Mouse (Mus musculus): ENCODE measurements around the gene Dynll1.
"Not testable (repeated sequence)": the region's sequence is repeated elsewhere in the genome, so short reads cannot be mapped to it uniquely, and the experiment has no call there.

Gene Dynll1

DNA sequence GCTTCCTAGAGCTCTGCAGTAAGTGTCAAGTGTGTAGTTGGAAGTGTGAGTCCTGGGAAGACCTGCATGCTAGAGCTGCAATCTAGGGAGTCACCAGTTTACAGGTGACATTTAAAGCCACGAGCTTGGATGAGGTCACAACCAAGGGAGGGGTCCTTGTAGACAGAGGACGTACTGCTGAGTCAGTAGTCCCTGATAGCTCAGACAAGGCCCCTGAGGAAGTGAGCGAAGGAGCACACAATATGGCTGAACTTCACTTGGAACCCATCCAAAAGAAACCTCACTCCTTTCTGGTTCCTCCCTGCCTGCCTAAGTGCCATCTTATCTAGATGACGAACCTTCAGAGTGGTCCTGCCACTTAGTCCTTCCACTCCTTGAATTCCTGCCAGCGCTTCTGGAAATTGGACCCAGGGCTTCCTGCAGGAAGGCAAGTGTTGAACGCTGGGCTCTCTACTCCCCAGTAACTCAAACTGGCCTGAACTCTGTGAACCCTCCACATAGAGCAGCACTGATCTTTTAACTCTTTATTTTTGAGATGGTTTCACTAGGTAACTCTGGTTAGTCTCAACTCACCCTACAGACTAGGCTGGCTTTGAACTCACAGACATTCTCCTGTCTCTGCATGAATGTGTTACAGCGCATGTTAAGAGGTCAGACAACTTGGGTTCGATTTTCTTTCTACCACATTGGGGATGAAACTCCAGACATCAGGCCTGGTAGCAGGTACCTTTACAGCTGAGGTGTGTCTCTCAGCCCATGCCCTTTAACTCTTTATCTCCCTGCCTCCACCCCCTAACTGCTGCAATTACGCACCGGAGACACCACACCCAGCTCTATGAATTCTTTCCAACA is 12.2 kb upstream of the Dynll1 start:
- DNase-seq (ENCODE audit: low read depth): no peak

DNA sequence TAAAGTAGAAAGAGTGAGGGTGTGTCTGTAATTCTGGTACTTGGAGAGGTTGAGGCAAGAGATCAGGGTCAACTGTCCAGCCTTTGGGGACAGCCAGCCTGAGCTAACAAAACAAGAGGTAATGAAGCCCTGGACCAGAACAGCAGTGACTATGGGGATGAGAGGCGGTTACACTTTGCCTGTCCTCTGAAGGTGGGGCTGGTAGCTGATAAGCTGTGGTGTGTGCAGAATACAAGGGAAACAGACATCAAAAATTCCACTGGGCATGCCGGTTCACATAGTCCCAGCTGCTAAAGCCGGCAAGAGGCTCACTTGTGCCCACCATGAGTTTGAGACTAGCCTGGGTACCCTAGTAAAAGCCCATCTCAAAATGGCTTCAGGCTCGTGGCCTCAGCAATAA is 11.6 kb upstream of the Dynll1 start:
- no peak for DNase-seq (ENCODE audit: low read depth)

DNA sequence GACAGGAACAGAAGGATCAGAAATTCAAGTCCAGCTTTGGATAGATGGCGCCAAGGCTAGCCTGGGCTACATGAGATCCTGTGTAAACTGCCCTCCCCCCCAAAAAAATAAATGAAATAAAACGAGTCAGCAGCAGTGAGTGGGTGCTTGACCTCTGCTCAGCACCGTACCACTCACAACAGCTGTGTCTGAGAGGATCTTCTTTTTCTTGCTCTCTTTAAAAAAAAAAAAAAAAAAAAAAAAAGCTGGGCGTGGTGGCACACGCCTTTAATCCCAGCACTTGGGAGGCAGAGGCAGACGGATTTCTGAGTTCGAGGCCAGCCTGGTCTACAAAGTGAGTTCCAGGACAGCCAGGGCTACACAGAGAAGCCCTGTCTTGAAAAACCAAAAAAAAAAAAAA is 1.4 kb upstream of the Dynll1 start:
- not testable (repeated sequence) for DNase-seq (ENCODE audit: low read depth)

GRCm38 (mm10) chr5:115301615-115302014 is 816 bp upstream of the Dynll1 start:
- DNase-seq (ENCODE audit: low read depth): peak; percentile 27

GRCm38 (mm10) chr5:115300035-115300744 is 609 bp downstream of the Dynll1 start:
- no peak for DNase-seq (ENCODE audit: low read depth)

DNA sequence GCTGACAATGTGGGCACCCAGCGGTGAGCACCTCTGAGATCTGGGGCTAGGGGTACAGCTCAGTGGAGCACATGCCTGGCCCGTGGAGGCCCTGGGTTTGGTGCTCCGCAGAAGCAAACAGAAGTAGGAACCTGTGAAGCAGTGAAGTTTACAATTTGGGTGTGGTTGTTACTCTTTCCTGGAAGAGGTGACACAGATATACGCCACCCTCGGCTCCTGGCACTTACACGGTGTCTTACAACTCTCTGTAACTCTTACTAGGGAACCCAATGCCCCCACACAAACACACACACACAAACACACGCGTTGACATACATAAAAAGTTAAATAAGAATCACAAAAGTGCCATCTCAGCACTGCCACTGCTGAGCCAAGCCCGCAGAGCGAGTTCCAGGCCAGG is 4.5 kb downstream of the Dynll1 start:
- DNase-seq (ENCODE audit: low read depth): no peak

- no peak for DNase-seq (ENCODE audit: low read depth)
Measured at GRCm38 (mm10) chr5:115294173-115294572, 6.6 kb downstream of the Dynll1 start.

DNA sequence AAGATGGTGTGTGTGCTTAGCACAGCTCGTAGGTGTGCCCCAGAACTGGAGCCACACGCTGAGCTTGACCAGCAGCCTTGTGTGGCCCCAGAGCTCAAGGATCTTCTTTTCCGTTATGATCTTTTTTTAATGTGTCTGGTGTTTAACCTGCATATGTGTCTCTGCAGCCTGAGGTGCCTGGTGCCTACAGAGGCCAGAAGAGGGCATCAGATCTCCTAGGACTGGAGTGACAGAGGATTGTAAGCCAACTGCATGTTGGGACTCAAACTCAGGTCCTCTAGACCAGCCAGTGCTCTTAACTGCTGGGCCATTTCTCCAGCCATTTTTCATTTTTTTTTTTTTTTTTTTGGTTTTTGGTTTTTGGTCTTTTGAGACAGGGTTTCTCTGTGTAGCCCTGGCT is 16.1 kb downstream of the Dynll1 start:
- peak; percentile 46 for DNase-seq (ENCODE audit: low read depth)

GRCm38 (mm10) chr5:115280050-115280687 is 20.6 kb downstream of the Dynll1 start:
- DNase-seq (ENCODE audit: low read depth): peak; percentile 48

DNA sequence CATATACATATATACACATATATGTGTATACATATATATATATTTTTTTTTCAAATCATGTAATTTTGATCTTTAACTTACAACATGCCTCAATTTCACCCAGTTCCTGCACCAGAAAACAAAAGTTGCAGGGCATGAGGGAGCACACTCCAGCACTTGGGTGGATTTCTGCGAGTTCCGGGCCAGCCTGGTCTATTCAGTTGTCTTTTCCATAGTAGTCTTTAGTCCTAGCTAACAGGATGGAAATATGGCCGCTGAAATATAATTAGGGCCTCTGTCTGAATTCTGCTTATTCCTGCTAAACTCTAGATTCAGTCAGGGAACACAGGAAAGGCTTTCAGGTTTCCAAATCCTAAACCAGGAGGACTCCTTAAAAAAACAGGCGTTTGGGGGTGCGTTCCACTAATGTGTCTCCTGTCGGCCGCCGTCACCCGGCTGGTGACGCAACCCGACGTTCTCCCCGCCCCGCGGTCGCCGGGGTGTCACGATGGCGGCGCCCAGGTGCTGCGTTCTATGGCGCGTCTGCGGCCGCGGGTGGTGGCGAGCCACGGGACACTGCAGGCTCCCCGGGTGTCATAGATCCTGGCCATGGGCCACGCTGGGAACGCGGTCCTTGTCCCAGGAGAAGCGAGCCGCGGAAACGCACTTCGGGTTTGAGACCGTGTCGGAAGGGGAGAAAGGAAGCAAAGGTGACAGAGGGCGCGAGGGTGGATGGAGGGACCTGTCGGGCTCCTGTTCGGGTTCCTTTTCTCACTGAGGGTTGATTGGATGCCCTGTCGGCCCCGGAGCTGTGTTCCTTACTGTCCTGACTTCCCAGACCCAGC is 21.4 kb downstream of the Dynll1 start, which contains the start of gene Coq5:
Coq5 (plus strand) TSS at position 441 of the 824 bp plus-strand sequence.
- DNase-seq (ENCODE audit: low read depth): peak; percentile 86

GRCm38 (mm10) chr5:115278785-115279184 is 22.0 kb downstream of the Dynll1 start:
- no peak for DNase-seq (ENCODE audit: low read depth)

DNA sequence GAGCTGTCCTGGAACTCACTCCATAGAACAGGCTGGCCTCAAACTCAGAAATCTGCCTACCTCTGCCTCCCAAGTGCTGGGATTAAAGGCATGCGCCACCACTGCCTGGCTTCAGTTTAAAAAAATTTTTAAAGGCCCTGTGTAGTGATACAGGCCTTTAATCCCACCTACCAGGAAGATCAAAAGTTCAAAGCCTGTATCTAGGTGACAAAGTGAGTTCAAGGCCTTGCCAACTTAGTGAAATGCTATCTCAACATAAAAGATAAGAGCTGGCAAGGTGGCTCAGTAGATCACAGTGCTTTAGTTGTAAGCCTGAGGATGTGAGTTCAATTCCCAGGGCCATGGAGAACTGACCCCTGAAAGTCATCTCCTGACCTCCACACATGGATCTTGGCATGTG is 22.7 kb downstream of the Dynll1 start:
- no peak for DNase-seq (ENCODE audit: low read depth)

DNA sequence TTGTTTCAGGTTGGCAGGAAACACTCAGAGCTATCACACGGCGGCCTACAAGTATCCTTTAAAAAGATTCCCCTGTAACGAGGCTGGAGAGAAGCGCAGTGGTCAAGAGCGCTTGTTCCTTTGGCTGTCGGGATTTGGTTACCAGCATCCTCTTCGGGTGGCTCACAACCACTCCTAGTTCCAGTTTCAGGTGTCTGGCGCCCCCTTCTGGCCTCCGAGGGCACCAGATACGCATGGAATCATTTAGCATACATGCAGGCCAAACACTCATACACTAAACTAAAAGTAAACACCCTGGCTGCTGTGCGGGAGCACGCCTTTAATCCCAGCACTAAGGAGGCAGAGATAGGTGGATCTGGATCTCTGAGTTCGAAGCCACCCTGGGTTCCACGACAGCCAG is 24.8 kb downstream of the Dynll1 start:
- peak; percentile 60 for DNase-seq (ENCODE audit: low read depth)

DNA sequence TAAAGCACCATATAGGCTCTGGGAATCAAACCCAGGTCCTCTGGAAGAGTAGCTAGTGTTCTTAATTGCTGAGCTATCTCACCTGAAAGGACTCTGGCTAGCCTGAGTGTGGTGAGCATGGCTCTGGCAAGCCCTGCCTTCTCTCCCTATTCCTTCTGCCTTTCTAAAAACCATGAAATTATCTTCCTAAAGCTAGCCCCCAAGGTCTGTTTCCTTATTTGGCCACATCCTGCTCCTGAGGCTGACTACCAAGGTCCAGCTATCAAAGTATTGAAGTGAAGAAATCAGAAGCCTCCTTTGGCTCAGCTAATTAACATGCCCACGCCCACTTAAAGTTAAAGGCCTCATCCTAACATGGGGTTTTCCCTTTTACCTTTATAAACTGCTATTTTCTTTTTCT is 26.0 kb downstream of the Dynll1 start:
- no peak for DNase-seq (ENCODE audit: low read depth)

DNA sequence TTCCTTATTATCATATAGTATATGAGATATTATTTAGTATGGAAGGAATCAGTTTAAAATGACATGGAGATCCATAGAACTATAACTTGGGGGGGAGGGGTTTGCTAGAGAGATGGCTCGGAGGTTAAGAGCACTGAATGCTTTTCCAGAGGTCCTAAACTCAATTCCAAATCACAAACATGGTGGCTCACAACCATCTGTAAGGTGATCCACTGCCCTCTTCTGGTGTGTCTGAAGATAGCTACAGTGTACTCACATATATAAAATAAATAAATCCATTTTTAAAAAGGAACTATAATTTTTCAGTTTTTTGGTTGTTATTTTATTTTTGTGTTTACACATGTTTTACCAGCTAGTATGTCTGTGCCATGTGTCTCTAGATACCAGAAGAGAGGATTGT is 26.4 kb downstream of the Dynll1 start:
- no peak for DNase-seq (ENCODE audit: low read depth)

GRCm38 (mm10) chr5:115273549-115274135 is 27.2 kb downstream of the Dynll1 start:
- DNase-seq (ENCODE audit: low read depth): no peak

GRCm38 (mm10) chr5:115272812-115273548 is 27.8 kb downstream of the Dynll1 start, which contains the start of gene Rnf10:
TSS of gene Rnf10 (minus strand) at chr5:115272898.
- DNase-seq (ENCODE audit: low read depth): peak; percentile 97

GRCm38 (mm10) chr5:115271931-115272811 is 28.6 kb downstream of the Dynll1 start:
- peak; percentile 51 for DNase-seq (ENCODE audit: low read depth)

DNA sequence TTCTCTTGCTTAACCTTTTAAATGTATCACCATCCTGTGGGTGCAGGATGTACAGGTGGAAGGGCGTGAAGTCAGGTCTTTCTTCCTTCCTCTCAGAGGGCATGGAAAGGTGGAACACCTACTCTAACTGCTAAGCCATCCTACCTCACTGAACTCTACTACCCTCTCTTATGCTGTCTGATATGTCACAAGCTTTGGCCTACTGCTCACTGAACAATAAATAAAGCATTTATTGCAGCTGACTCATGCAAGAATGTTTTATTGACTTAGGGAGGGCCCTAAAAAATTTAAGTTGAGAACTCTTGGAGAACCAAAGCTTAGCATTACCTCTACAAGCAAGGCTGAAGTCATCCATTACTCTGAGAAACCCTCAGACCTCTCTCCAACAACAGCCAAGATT is 30.8 kb downstream of the Dynll1 start:
- no peak for DNase-seq (ENCODE audit: low read depth)

DNA sequence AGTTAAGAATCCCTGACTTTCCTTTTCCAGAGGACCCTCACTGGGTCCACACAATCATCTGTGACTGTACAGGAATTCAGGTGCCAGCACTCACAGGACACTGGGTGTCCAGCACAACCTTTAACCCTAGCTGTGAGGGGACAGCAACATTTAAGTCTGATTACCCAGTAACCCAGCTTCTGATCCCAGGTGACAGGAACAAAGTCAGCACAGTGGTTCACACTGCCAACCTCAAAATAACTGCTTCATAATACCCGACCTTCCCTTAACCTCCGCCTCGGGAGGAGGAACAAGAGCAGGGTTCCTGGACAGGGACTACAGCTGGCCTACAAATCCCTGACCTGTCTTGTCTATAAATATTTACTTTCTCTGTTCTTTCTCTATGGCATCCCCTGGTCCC is 32.5 kb downstream of the Dynll1 start:
- DNase-seq (ENCODE audit: low read depth): no peak
